Comparison of ENCODE assay signal across 8 mouse cellular contexts in the genomic region with DNA sequence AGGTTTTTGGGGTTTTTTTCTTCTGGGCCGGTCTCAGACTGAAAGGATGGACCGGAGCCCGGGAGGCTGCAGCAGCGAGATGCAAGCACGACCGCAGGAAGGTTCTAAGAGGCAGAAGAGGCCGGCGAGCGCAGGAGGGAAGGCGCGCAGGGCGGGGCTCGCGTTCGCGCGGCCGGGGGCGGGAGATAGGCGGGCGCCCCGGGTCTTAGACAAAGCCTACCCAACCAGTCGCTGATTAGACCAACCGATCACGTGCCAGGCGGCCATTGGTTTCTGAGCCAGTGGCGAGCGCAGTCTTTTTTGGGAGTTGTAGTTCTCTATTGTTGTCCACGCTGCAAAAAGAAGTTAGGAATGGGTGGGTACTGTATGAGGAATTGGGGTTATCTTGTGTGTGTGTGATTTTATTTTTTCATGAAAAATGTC. TPM values are rescaled to one million over a fixed set of nuclear protein-coding genes. Genes with fewer than 3 reads are reported as not detected.
DNase-seq lines count a peak whose midpoint lies in the region; ATAC-seq and TF ChIP-seq lines count a peak whose summit lies in the region.

TSS of gene Tubb5 (minus strand) at position 185 of the 423 bp plus-strand sequence.

- peak within 1 kb of the TSS; percentile 81 for H3K4me3 ChIP-seq in forebrain, embryonic 15.5 days
- H3K4me3 ChIP-seq in layer of hippocampus, adult 2 months = peak within 1 kb of the TSS; percentile 91
- H3K4me3 ChIP-seq in lung, embryonic 14.5 days (ENCODE audit: low read depth, low read length) = peak within 1 kb of the TSS; percentile 92
- H3K4me3 ChIP-seq in olfactory bulb, adult 2 months (ENCODE audit: insufficient read depth, low read depth, low read length) = peak within 1 kb of the TSS; percentile 82
- H3K4me3 ChIP-seq in thymus, adult 2 months (ENCODE audit: control insufficient read depth, insufficient read depth, low read length) = peak within 1 kb of the TSS; percentile 87

- peak; percentile 95 for TF ChIP-seq POLR2A in olfactory bulb, adult 2 months (IDR thresholded peaks at IDR 0.05; ENCODE audit: insufficient read depth, low read depth, low read length)
- TF ChIP-seq POLR2A in thymus, adult 2 months (IDR thresholded peaks at IDR 0.05; ENCODE audit: control insufficient read depth, extremely low read depth, insufficient read depth, low read length, poor library complexity) = peak; percentile 98

- H3K4me2 ChIP-seq in forebrain, embryonic 15.5 days (replicated peaks) = peak within 1 kb of the TSS; percentile 77
- peak within 1 kb of the TSS; percentile 92 for H3K4me2 ChIP-seq in lung, embryonic 14.5 days

- H3K27ac ChIP-seq in forebrain, embryonic 15.5 days (replicated peaks) = peak within 1 kb of the TSS; percentile 97
- H3K27ac ChIP-seq in layer of hippocampus, adult 2 months = peak within 1 kb of the TSS; percentile 89
- H3K27ac ChIP-seq in lung, embryonic 14.5 days (ENCODE audit: low read depth) = peak within 1 kb of the TSS; percentile 99
- peak within 1 kb of the TSS; percentile 81 for H3K27ac ChIP-seq in olfactory bulb, adult 2 months (ENCODE audit: insufficient read depth, low read depth, low read length)
- H3K27ac ChIP-seq in thymus, adult 2 months (ENCODE audit: control insufficient read depth, insufficient read depth, low read length) = peak within 1 kb of the TSS; percentile 90

- 0 out of 2 replicates have a peak, but pooled peaks have one; percentile 7 for TF ChIP-seq CTCF in layer of hippocampus, adult 2 months (conservative IDR thresholded peaks at IDR 0.05)
- TF ChIP-seq CTCF in lung, embryonic 14.5 days (IDR thresholded peaks at IDR 0.05; ENCODE audit: low read depth) = no peak
- TF ChIP-seq CTCF in olfactory bulb, adult 2 months (IDR thresholded peaks at IDR 0.05; ENCODE audit: insufficient read depth, low read depth, low read length) = no peak
- TF ChIP-seq CTCF in thymus, adult 2 months (IDR thresholded peaks at IDR 0.05; ENCODE audit: borderline replicate concordance, control insufficient read depth, extremely low read depth, insufficient read depth, low read length, poor library complexity) = no peak

- no peaks in the 10 kb centered on the region for H3K27me3 ChIP-seq in forebrain, embryonic 15.5 days
- H3K27me3 ChIP-seq in lung, embryonic 14.5 days (ENCODE audit: insufficient read depth, low read length) = no peaks in the 10 kb centered on the region
- no peaks in the 10 kb centered on the region for H3K27me3 ChIP-seq in thymus, adult 2 months (ENCODE audit: control insufficient read depth, insufficient read depth, low read length)

- ATAC-seq in forebrain, embryonic 15.5 days (replicated peaks) = peak; percentile 80
- ATAC-seq in lung, embryonic 14.5 days (ENCODE audit: insufficient read depth) = peak; percentile 77

- H3K9ac ChIP-seq in forebrain, embryonic 15.5 days (replicated peaks) = peak within 1 kb of the TSS; percentile 95
- peak within 1 kb of the TSS; percentile 99 for H3K9ac ChIP-seq in lung, embryonic 14.5 days

- 1% methylated on average over 29 of the region's 29 CpGs for WGBS in forebrain, embryonic 15.5 days
- WGBS in lung, embryonic 14.5 days = 1% methylated on average over 29 of the region's 29 CpGs
- WGBS in olfactory bulb, adult 2 months = 1% methylated on average over 29 of the region's 29 CpGs
- 1% methylated on average over 29 of the region's 29 CpGs for WGBS in thymus, adult 2 months

- H3K9me3 ChIP-seq in forebrain, embryonic 15.5 days = no peaks in the 10 kb centered on the region
- no peaks in the 10 kb centered on the region for H3K9me3 ChIP-seq in lung, embryonic 14.5 days (ENCODE audit: low read depth, low read length)

- DNase-seq in ES-CJ7 (ENCODE audit: low read depth, low spot score) = peak; percentile 98
- peak; percentile 95 for DNase-seq in cerebellum, adult 11 months
- DNase-seq in heart, postnatal 25 days (ENCODE audit: low spot score) = peak; percentile 97
- DNase-seq in layer of hippocampus, adult 2 months (ENCODE audit: low spot score in 2 of 2) = peak; percentile 96 to 97
- peak; percentile 98 for DNase-seq in lung, embryonic 14.5 days
- DNase-seq in thymus, adult 2 months = peak; percentile 96

- intact Hi-C loops in heart, postnatal 25 days (cut with DNase I) = loop anchor here (5.0 to 10.0 kb wide), 2 partner anchors 79 to 147 kb away; partner anchors contain the start of genes Mrps18b, Ppp1r10 and Prr3

- peaks cover 30% of the 10 kb centered on the region for H3K36me3 ChIP-seq in forebrain, embryonic 15.5 days
- H3K36me3 ChIP-seq in lung, embryonic 14.5 days (ENCODE audit: insufficient read depth) = peaks cover 39% of the 10 kb centered on the region
- peaks cover 34% of the 10 kb centered on the region for H3K36me3 ChIP-seq in thymus, adult 2 months (ENCODE audit: control insufficient read depth, insufficient read depth, low read length)

- peaks cover 59% of the 10 kb centered on the region for H3K4me1 ChIP-seq in forebrain, embryonic 15.5 days
- peaks cover 4% of the 10 kb centered on the region for H3K4me1 ChIP-seq in lung, embryonic 14.5 days (ENCODE audit: insufficient read depth)
- peaks cover 20% of the 10 kb centered on the region for H3K4me1 ChIP-seq in olfactory bulb, adult 2 months (ENCODE audit: control insufficient read depth, insufficient read depth, low read length)
- H3K4me1 ChIP-seq in thymus, adult 2 months (replicated peaks; ENCODE audit: control insufficient read depth, insufficient read depth, low read length) = peaks cover 27% of the 10 kb centered on the region

RNA-seq across cellular contexts. Expression of gene Tubb5, which starts in this region (rescaled TPM):
- polyA plus RNA-seq in forebrain, embryonic 15.5 days (2015; fragmentation: Nextera tagmentation; extraction: Ambion mirVana) = 1,924 and 1,932 TPM in 2 replicates
- total RNA-seq in heart, postnatal 25 days (2021) = 100 to 1,000 TPM; 102 to 103 TPM
- 100 to 1,000 TPM; 355 to 363 TPM for total RNA-seq in layer of hippocampus, adult 2 months (2021)
- 1,155 and 1,206 TPM in 2 replicates for polyA plus RNA-seq in lung, embryonic 14.5 days (2014; fragmentation: Nextera tagmentation; extraction: Ambion mirVana)
- polyA plus RNA-seq in olfactory bulb, adult 2 months (2012; ENCODE audit: insufficient read depth, insufficient read length, low replicate concordance, missing spikeins) = 228 and 580 TPM in 2 replicates
- 1,522 and 2,049 TPM in 2 replicates for polyA plus RNA-seq in thymus, adult 2 months (2012; rRNA removed)

Comparison
In these comparisons a context has a peak if more than half of its experiments do, and no peak if none do; other contexts are left out.
1. Peak in every context shown above with its lines: DNase-seq, ATAC-seq, H3K4me3 ChIP-seq and H3K27ac ChIP-seq.